Mouse (Mus musculus) mammary gland, adult 2 months (tissue): ENCODE results near the gene Llgl1. TPM values are rescaled to one million over a fixed set of nuclear protein-coding genes. Genes with fewer than 3 reads are reported as not detected.

Experiments used
- polyA plus RNA-seq: library from polyadenylated mRNA; depleted of rRNA; stranded (reverse); fragments of >200 nt; gene quantifications from 2 replicates; pipeline ENCODE4 v1.2.3, GENCODE M21; 2012; ENCODE audit warnings: low replicate concordance; rRNA removed

Gene Llgl1
- polyA plus RNA-seq = 65.4 and 75.2 TPM in 2 replicates

GRCm38 (mm10) chr11:60699524-60700075, at the start of gene Llgl1:
Gene Llgl1, plus strand, starts transcription at chr11:60699723.

GRCm38 (mm10) chr11:60726601-60727391, 27.3 kb downstream of the Llgl1 start, which contains the start of gene Flii:
Gene Flii, minus strand, starts transcription at chr11:60727263.

GRCm38 (mm10) chr11:60728260-60728761, 28.8 kb downstream of the Llgl1 start, which contains the start of gene Mief2:
Gene Mief2, plus strand, starts transcription at chr11:60728398.

Other genes with a start within 250 kb of the Llgl1 start
- gene Drg2, start 245.1 kb upstream of the Llgl1 start, polyA plus RNA-seq = 38.9 and 50.1 TPM in 2 replicates
- gene Myo15, start 230.4 kb upstream of the Llgl1 start, polyA plus RNA-seq = 0.17 and 0.19 TPM in 2 replicates
- 30.1 and 33.6 TPM in 2 replicates for gene Alkbh5, start 163.3 kb upstream of the Llgl1 start, polyA plus RNA-seq
- gene Flii, start 27.5 kb downstream of the Llgl1 start, polyA plus RNA-seq = 190 and 281 TPM in 2 replicates
- gene Mief2, start 28.7 kb downstream of the Llgl1 start, polyA plus RNA-seq = 27.3 and 38.2 TPM in 2 replicates
- 7.6 and 7.7 TPM in 2 replicates for gene Top3a, start 77.6 kb downstream of the Llgl1 start, polyA plus RNA-seq
- gene Smcr8, start 77.8 kb downstream of the Llgl1 start, polyA plus RNA-seq = 11.6 and 19.0 TPM in 2 replicates
- gene Shmt1, start 112.0 kb downstream of the Llgl1 start, polyA plus RNA-seq = 11.6 and 18.9 TPM in 2 replicates
- 27.1 and 57.3 TPM in 2 replicates for gene Dhrs7b, start 130.9 kb downstream of the Llgl1 start, polyA plus RNA-seq
- gene Tmem11, start 179.5 kb downstream of the Llgl1 start, polyA plus RNA-seq = 70.6 and 81.1 TPM in 2 replicates
- gene Natd1, start 215.0 kb downstream of the Llgl1 start, polyA plus RNA-seq = 48.7 and 62.6 TPM in 2 replicates
- gene Map2k3, start 232.3 kb downstream of the Llgl1 start, polyA plus RNA-seq = 27.7 and 69.8 TPM in 2 replicates